Mouse (Mus musculus): ENCODE results near the gene Ttc9b.

GRCm38 (mm10) chr7:27674522-27675221, 21.0 kb downstream of the Ttc9b start, which contains the start of gene Map3k10:
- TF ChIP-seq CTCF (IDR thresholded peaks at IDR 0.05; ENCODE audit: low read depth, low read length) = no peak
- no peak for TF ChIP-seq GATA1 (IDR thresholded peaks at IDR 0.05; ENCODE audit: borderline replicate concordance, low read length)

All from G1E (cell line).